Mouse (Mus musculus) myocyte (in vitro differentiated cells): ENCODE results near the gene Relt. TPM values are rescaled to one million over a fixed set of nuclear protein-coding genes. Genes with fewer than 3 reads are reported as not detected.

Experiments used
- H3K27me3 ChIP-seq: one replicate; pipeline ENCODE4 v1.6.1; 2011; ENCODE audit not compliant: control insufficient read depth, insufficient read depth, insufficient read length
- H3K36me3 ChIP-seq: one replicate; pipeline ENCODE4 v1.6.1; 2011; ENCODE audit not compliant: control insufficient read depth, insufficient read depth
- H3K4me2 ChIP-seq: one replicate; pipeline ENCODE4 v1.6.1; 2011; ENCODE audit warnings: low read depth, control low read depth
- H3K4me3 ChIP-seq: one replicate; pipeline ENCODE4 v1.5.1; 2011; ENCODE audit warnings: mild to moderate bottlenecking, control low read depth, moderate library complexity
- H3K79me2 ChIP-seq: one replicate; pipeline ENCODE4 v1.6.1; 2011; ENCODE audit not compliant: control insufficient read depth, insufficient read depth
- H3ac ChIP-seq: one replicate; pipeline ENCODE4 v1.6.1; 2011; ENCODE audit not compliant: control insufficient read depth, insufficient read length
- CEBPB ChIP-seq: IDR thresholded peaks from 2 replicates; pipeline ENCODE4 v1.6.1; 2011; ENCODE audit warnings: mild to moderate bottlenecking, moderate library complexity; ENCODE audit not compliant: poor library complexity, insufficient read depth, severe bottlenecking
- E2F4 ChIP-seq: IDR thresholded peaks from one replicate; pipeline ENCODE4 v1.6.1; 2011; ENCODE audit warnings: mild to moderate bottlenecking, control low read depth, moderate library complexity; ENCODE audit not compliant: insufficient read depth
- MAX ChIP-seq: IDR thresholded peaks from one replicate; pipeline ENCODE4 v1.6.1; 2011; ENCODE audit warnings: low read depth, mild to moderate bottlenecking, control low read depth
- MYOD1 ChIP-seq, 3 experiments: IDR thresholded peaks; one replicate each; pipeline ENCODE4 v1.6.1; 2011; ENCODE audit warnings: control low read depth in 2 of 3, low read depth in 2 of 3, mild to moderate bottlenecking in 2 of 3, moderate library complexity in 1 of 3; ENCODE audit not compliant: insufficient read length in 2 of 3, control insufficient read depth in 1 of 3
- MYOG ChIP-seq, 3 experiments: IDR thresholded peaks; one replicate each; pipeline ENCODE4 v1.6.1; 2011; ENCODE audit warnings: control low read depth in 2 of 3, low read depth in 2 of 3, mild to moderate bottlenecking in 2 of 3; ENCODE audit not compliant: insufficient read length in 2 of 3, control insufficient read depth in 1 of 3, insufficient read depth in 1 of 3
- POLR2A ChIP-seq: IDR thresholded peaks from one replicate; pipeline ENCODE4 v1.6.1; 2011; ENCODE audit warnings: low read depth, mild to moderate bottlenecking, control low read depth, moderate library complexity; ENCODE audit not compliant: insufficient read length
- POLR2AphosphoS2 ChIP-seq: IDR thresholded peaks from one replicate; pipeline ENCODE4 v1.6.1; 2011; ENCODE audit warnings: low read depth, control low read depth; ENCODE audit not compliant: insufficient read length
- REST ChIP-seq: IDR thresholded peaks from one replicate; pipeline ENCODE4 v1.6.1; 2011; ENCODE audit warnings: mild to moderate bottlenecking, control low read depth, moderate library complexity; ENCODE audit not compliant: insufficient read depth, insufficient read length
- SRF ChIP-seq: IDR thresholded peaks from one replicate; pipeline ENCODE4 v1.6.1; 2011; ENCODE audit warnings: low read depth; ENCODE audit not compliant: control insufficient read depth, insufficient read length
- TCF12 ChIP-seq: IDR thresholded peaks from one replicate; pipeline ENCODE4 v1.6.1; 2011; ENCODE audit warnings: mild to moderate bottlenecking, control low read depth; ENCODE audit not compliant: poor library complexity, insufficient read depth, severe bottlenecking
- TCF3 ChIP-seq: IDR thresholded peaks from one replicate; pipeline ENCODE4 v1.6.1; 2011; ENCODE audit warnings: low read depth, control low read depth; ENCODE audit not compliant: insufficient read length
- USF1 ChIP-seq: IDR thresholded peaks from one replicate; pipeline ENCODE4 v1.6.1; 2011; ENCODE audit warnings: low read depth, mild to moderate bottlenecking, control low read depth, moderate library complexity
- polyA plus RNA-seq: library from polyadenylated mRNA; unstranded; fragments of >200 nt; fragmentation: generic; extraction: Trizol; gene quantifications from one replicate; pipeline ENCODE4 v1.2.1, GENCODE M21; 2012; ENCODE audit warnings: missing spikeins

Relt gene
- polyA plus RNA-seq, 1 experiment = 6.5 TPM

GRCm38 (mm10) chr7:100866675-100867074 is 3.4 kb upstream of the Relt start:
- Histone ChIP-seq H3K36me3 (no peaks in the 10 kb centered on the region), H3K79me2 (no peaks in the 10 kb centered on the region), H3K4me2 (no peak overlapping the region), H3ac (no peak overlapping the region), H3K4me3 (no peak overlapping the region), H3K27me3 (no peaks in the 10 kb centered on the region)
- TF ChIP-seq SRF = no peak
- no peak for TF ChIP-seq E2F4
- TF ChIP-seq REST = no peak
- TF ChIP-seq MAX = no peak
- no peak for TF ChIP-seq USF1
- TF ChIP-seq POLR2A = no peak

GRCm38 (mm10) chr7:100862353-100862752 is 893 bp downstream of the Relt start:
- Histone ChIP-seq H3K4me2 (peak overlapping the region; percentile 75), H3K36me3 (no peaks in the 10 kb centered on the region), H3K4me3 (peak overlapping the region; percentile 32), H3K79me2 (no peaks in the 10 kb centered on the region), H3ac (peak overlapping the region; percentile 68), H3K27me3 (no peaks in the 10 kb centered on the region)
- no peak for TF ChIP-seq POLR2A
- no peak for TF ChIP-seq SRF

- Histone ChIP-seq H3K27me3 (no peaks in the 10 kb centered on the region), H3ac (no peak overlapping the region), H3K4me2 (no peak overlapping the region), H3K36me3 (no peaks in the 10 kb centered on the region), H3K4me3 (no peak overlapping the region), H3K79me2 (no peaks in the 10 kb centered on the region)
- TF ChIP-seq E2F4 = no peak
Measured at GRCm38 (mm10) chr7:100861209-100861608, 2.0 kb downstream of the Relt start.

- Histone ChIP-seq H3K4me3 (no peak overlapping the region), H3K4me2 (no peak overlapping the region), H3ac (no peak overlapping the region), H3K27me3 (no peaks in the 10 kb centered on the region), H3K36me3 (no peaks in the 10 kb centered on the region), H3K79me2 (no peaks in the 10 kb centered on the region)
- TF ChIP-seq TCF3 (no peak), MYOG (IDR thresholded peaks at IDR 0.05; ENCODE audit: control insufficient read depth in 1 of 3, insufficient read depth in 1 of 3, insufficient read length in 2 of 3, low read depth in 2 of 3) (no peak), POLR2AphosphoS2 (no peak), USF1 (no peak), POLR2A (no peak), REST (no peak), SRF (no peak), TCF12 (no peak), MYOD1 (IDR thresholded peaks at IDR 0.05; ENCODE audit: control insufficient read depth in 1 of 3, insufficient read length in 2 of 3, low read depth in 2 of 3) (no peak), MAX (no peak), CEBPB (no peak), E2F4 (no peak)
Measured at GRCm38 (mm10) chr7:100860450-100860849, 2.8 kb downstream of the Relt start.

- H3K36me3 ChIP-seq = no peaks in the 10 kb centered on the region
- no peaks in the 10 kb centered on the region for H3K27me3 ChIP-seq
- H3K4me2 ChIP-seq = no peak overlapping the region
- no peak overlapping the region for H3ac ChIP-seq
- no peak overlapping the region for H3K4me3 ChIP-seq
- TF ChIP-seq SRF = no peak
- H3K79me2 ChIP-seq = no peaks in the 10 kb centered on the region
Measured at GRCm38 (mm10) chr7:100855795-100856573, 7.3 kb downstream of the Relt start.

GRCm38 (mm10) chr7:100855300-100855699 is 7.9 kb downstream of the Relt start:
- H3ac ChIP-seq = no peak overlapping the region
- H3K79me2 ChIP-seq = no peaks in the 10 kb centered on the region
- no peaks in the 10 kb centered on the region for H3K27me3 ChIP-seq
- no peak for TF ChIP-seq SRF
- no peaks in the 10 kb centered on the region for H3K36me3 ChIP-seq
- no peak overlapping the region for H3K4me3 ChIP-seq
- no peak overlapping the region for H3K4me2 ChIP-seq
